Mouse (Mus musculus) MEL (cell line): ENCODE results near the gene Tmem268. TPM values are rescaled to one million over a fixed set of nuclear protein-coding genes. Genes with fewer than 3 reads are reported as not detected.

Experiments used
- DNase-seq: peaks from one replicate; pipeline ENCODE4 v3.0.0; 2011; ENCODE audit warnings: low read depth, low spot score
- H3K27ac ChIP-seq: 2 replicates; pipeline ENCODE4 v1.5.1; 2012; ENCODE audit warnings: low read depth, mild to moderate bottlenecking, control low read depth, low read length, moderate library complexity; ENCODE audit not compliant: control insufficient read depth
- H3K27me3 ChIP-seq, 2 experiments: fragments of 150-350 bp in 1 of 2; sonication (generic) in 1 of 2; 2 replicates each; pipeline ENCODE4 v1.6.1; 2012; ENCODE audit warnings: low read length in 2 of 2, mild to moderate bottlenecking in 2 of 2, improper control_type of control experiment in 1 of 2, moderate library complexity in 1 of 2; ENCODE audit not compliant: insufficient read depth in 2 of 2, control insufficient read depth in 1 of 2
- H3K36me3 ChIP-seq, 2 experiments: 2 replicates each; pipeline ENCODE4 v1.6.1; 2012 to 2014; ENCODE audit warnings: low read length in 2 of 2, improper control_type of control experiment in 1 of 2, inconsistent platforms in 1 of 2, mild to moderate bottlenecking in 1 of 2; ENCODE audit not compliant: insufficient read depth in 2 of 2, control insufficient read depth in 1 of 2
- H3K4me1 ChIP-seq, 2 experiments: fragments of 150-350 bp in 1 of 2; sonication (generic) in 1 of 2; 2 replicates each; pipeline ENCODE4 v1.6.1; 2012; ENCODE audit warnings: low read length in 2 of 2, improper control_type of control experiment in 1 of 2, mild to moderate bottlenecking in 1 of 2; ENCODE audit not compliant: insufficient read depth in 2 of 2, control insufficient read depth in 1 of 2
- H3K4me3 ChIP-seq, 2 experiments: fragments of 150-350 bp in 1 of 2; sonication (generic) in 1 of 2; 2 replicates each; pipeline ENCODE4 v1.5.1; 2012; ENCODE audit warnings: low read depth in 2 of 2, low read length in 2 of 2, mild to moderate bottlenecking in 2 of 2, moderate library complexity in 2 of 2, control low read depth in 1 of 2, improper control_type of control experiment in 1 of 2; ENCODE audit not compliant: control insufficient read depth in 1 of 2, insufficient read depth in 1 of 2
- H3K79me2 ChIP-seq: 2 replicates; pipeline ENCODE4 v1.6.1; 2012; ENCODE audit warnings: mild to moderate bottlenecking, low read length, moderate library complexity; ENCODE audit not compliant: control insufficient read depth, poor library complexity, insufficient read depth
- H3K9ac ChIP-seq: 2 replicates; pipeline ENCODE4 v1.6.1; 2012; ENCODE audit warnings: low read depth, mild to moderate bottlenecking, control low read depth, low read length, moderate library complexity; ENCODE audit not compliant: control insufficient read depth, poor library complexity, severe bottlenecking
- H3K9me3 ChIP-seq: fragments of 150-350 bp; sonication (generic); replicated peaks from 2 replicates; pipeline ENCODE4 v1.6.1; 2012; ENCODE audit warnings: mild to moderate bottlenecking, low read length, improper control_type of control experiment, moderate library complexity; ENCODE audit not compliant: insufficient read depth
- BHLHE40 ChIP-seq: IDR thresholded peaks from 2 replicates; pipeline ENCODE4 v1.6.1; 2012; ENCODE audit warnings: low read depth, mild to moderate bottlenecking, inconsistent platforms, low read length, improper control_type of control experiment, borderline replicate concordance
- CHD1 ChIP-seq: IDR thresholded peaks from 2 replicates; pipeline ENCODE4 v1.6.1; 2012; ENCODE audit warnings: low read depth, mild to moderate bottlenecking, inconsistent platforms, low read length, improper control_type of control experiment
- CHD2 ChIP-seq: IDR thresholded peaks from 2 replicates; pipeline ENCODE4 v1.6.1; 2011; ENCODE audit warnings: low read length, improper control_type of control experiment
- ELF1 ChIP-seq: IDR thresholded peaks from 2 replicates; pipeline ENCODE4 v1.6.1; 2014; ENCODE audit warnings: low read depth, mild to moderate bottlenecking, inconsistent platforms, low read length, improper control_type of control experiment, moderate library complexity
- ETS1 ChIP-seq: IDR thresholded peaks from 2 replicates; pipeline ENCODE4 v1.6.1; 2012; ENCODE audit warnings: low read depth, mild to moderate bottlenecking, inconsistent platforms, low read length, improper control_type of control experiment, moderate library complexity
- GABPA ChIP-seq: IDR thresholded peaks from 2 replicates; pipeline ENCODE4 v1.6.1; 2012; ENCODE audit warnings: low read depth, mild to moderate bottlenecking, inconsistent platforms, low read length, improper control_type of control experiment, moderate library complexity
- GATA1 ChIP-seq: IDR thresholded peaks from 2 replicates; pipeline ENCODE4 v1.6.1; 2011; ENCODE audit warnings: low read depth, low read length, improper control_type of control experiment
- MAFK ChIP-seq: IDR thresholded peaks from 2 replicates; pipeline ENCODE4 v1.6.1; 2011; ENCODE audit warnings: low read depth, mild to moderate bottlenecking, low read length, improper control_type of control experiment, borderline replicate concordance
- MAZ ChIP-seq: IDR thresholded peaks from 2 replicates; pipeline ENCODE4 v1.6.1; 2012; ENCODE audit warnings: low read depth, mild to moderate bottlenecking, inconsistent platforms, low read length, improper control_type of control experiment
- MEF2A ChIP-seq: IDR thresholded peaks from 2 replicates; pipeline ENCODE4 v1.6.1; 2014; ENCODE audit warnings: low read depth, mild to moderate bottlenecking, inconsistent platforms, low read length, improper control_type of control experiment; ENCODE audit not compliant: poor library complexity, insufficient replicate concordance, severe bottlenecking; ENCODE audit errors: extremely low read depth
- MXI1 ChIP-seq: IDR thresholded peaks from 2 replicates; pipeline ENCODE4 v1.6.1; 2011; ENCODE audit warnings: mild to moderate bottlenecking, low read depth, low read length, improper control_type of control experiment
- MYC ChIP-seq: IDR thresholded peaks from 2 replicates; pipeline ENCODE4 v1.6.1; 2011; ENCODE audit warnings: low read depth, mild to moderate bottlenecking, low read length, improper control_type of control experiment, moderate library complexity
- NELFE ChIP-seq: IDR thresholded peaks from 2 replicates; pipeline ENCODE4 v1.6.1; 2011; ENCODE audit warnings: low read depth, low read length, improper control_type of control experiment
- POLR2A ChIP-seq, 2 experiments: IDR thresholded peaks; 2 replicates each; pipeline ENCODE4 v1.6.1; 2011 to 2012; ENCODE audit warnings: low read length in 2 of 2, mild to moderate bottlenecking in 2 of 2, control low read depth in 1 of 2, improper control_type of control experiment in 1 of 2, low read depth in 1 of 2, moderate library complexity in 1 of 2; ENCODE audit not compliant: control insufficient read depth in 1 of 2, insufficient read depth in 1 of 2, poor library complexity in 1 of 2
- POLR2AphosphoS2 ChIP-seq: IDR thresholded peaks from 2 replicates; pipeline ENCODE4 v1.6.1; 2011; ENCODE audit warnings: low read length, improper control_type of control experiment
- POLR2AphosphoS5 ChIP-seq: IDR thresholded peaks from 2 replicates; pipeline ENCODE4 v1.6.1; 2012; ENCODE audit warnings: low read depth, borderline replicate concordance, mild to moderate bottlenecking, inconsistent platforms, low read length, moderate library complexity, mixed read lengths
- RAD21 ChIP-seq: IDR thresholded peaks from 2 replicates; pipeline ENCODE4 v1.6.1; 2011; ENCODE audit warnings: mild to moderate bottlenecking, low read depth, low read length, improper control_type of control experiment
- RCOR1 ChIP-seq: IDR thresholded peaks from 2 replicates; pipeline ENCODE4 v1.6.1; 2012; ENCODE audit warnings: low read depth, mild to moderate bottlenecking, inconsistent platforms, low read length, improper control_type of control experiment
- TAL1 ChIP-seq: IDR thresholded peaks from 2 replicates; pipeline ENCODE4 v1.6.1; 2012; ENCODE audit warnings: mild to moderate bottlenecking, inconsistent platforms, low read length, moderate library complexity, mixed read lengths
- TCF12 ChIP-seq: IDR thresholded peaks from 2 replicates; pipeline ENCODE4 v1.6.1; 2014; ENCODE audit warnings: low read depth, mild to moderate bottlenecking, inconsistent platforms, low read length, improper control_type of control experiment, moderate library complexity
- ZKSCAN1 ChIP-seq: IDR thresholded peaks from 2 replicates; pipeline ENCODE4 v1.6.1; 2012; ENCODE audit warnings: low read depth, mild to moderate bottlenecking, inconsistent platforms, low read length, improper control_type of control experiment, moderate library complexity
- ZMIZ1 ChIP-seq: IDR thresholded peaks from 2 replicates; pipeline ENCODE4 v1.6.1; 2012; ENCODE audit warnings: low read depth, mild to moderate bottlenecking, inconsistent platforms, low read length, improper control_type of control experiment, moderate library complexity
- polyA plus RNA-seq, 2 experiments: library from polyadenylated mRNA; stranded (reverse) in 1 of 2; unstranded in 1 of 2; fragments of >175 nt in 1 of 2; fragments of >200 nt in 1 of 2; gene quantifications; 2 replicates each; pipeline versions ENCODE4 v1.2.1 to v1.2.4; 2012; ENCODE audit warnings: low replicate concordance in 2 of 2, low read depth in 1 of 2; ENCODE audit not compliant: insufficient read length in 2 of 2, insufficient read depth in 1 of 2, missing spikeins in 1 of 2
- total RNA-seq: library from RNA; depleted of rRNA; stranded (reverse); fragments of 300-350 nt; gene quantifications from 2 replicates; pipeline ENCODE4 v1.2.3, GENCODE M21; 2012

Gene Tmem268
- total and polyA plus RNA-seq, 3 experiments = 8.1 to 11.3 TPM; not detected in 1

- Histone ChIP-seq H3K27me3 (no peaks in the 10 kb centered on the region), H3K4me1 (no peaks in the 10 kb centered on the region), H3K4me3 (no peak overlapping the region), H3K9ac (no peak overlapping the region), H3K36me3 (no peaks in the 10 kb centered on the region), H3K79me2 (no peaks in the 10 kb centered on the region)
- DNase-seq = no peak
- no peak for TF ChIP-seq POLR2A (IDR thresholded peaks at IDR 0.05; ENCODE audit: control insufficient read depth in 1 of 2, insufficient read depth in 1 of 2, low read depth in 1 of 2, low read length in 2 of 2, poor library complexity in 1 of 2)
- TF ChIP-seq NELFE = no peak
- no peak for TF ChIP-seq ELF1
- no peak for TF ChIP-seq ETS1
- TF ChIP-seq TAL1 = no peak
- no peak for TF ChIP-seq MEF2A
- TF ChIP-seq CHD2 = no peak
- no peak for TF ChIP-seq GABPA
- no peak for TF ChIP-seq ZKSCAN1
- TF ChIP-seq RCOR1 = no peak
- TF ChIP-seq RAD21 = no peak
- no peak for TF ChIP-seq ZMIZ1
- no peak for TF ChIP-seq MAZ
- TF ChIP-seq POLR2AphosphoS2 = no peak
- TF ChIP-seq, all 39 proteins: peak for 0
- Histone ChIP-seq H3K27ac (no peak overlapping the region), H3K9me3 (no peaks in the 10 kb centered on the region)
These were observed 36.7 kb upstream of the Tmem268 start for GRCm38 (mm10) chr4:63521813-63522419.

- no peaks in the 10 kb centered on the region for H3K36me3 ChIP-seq
- no peaks in the 10 kb centered on the region for H3K79me2 ChIP-seq
- no peaks in the 10 kb centered on the region for H3K4me1 ChIP-seq
- no peaks in the 10 kb centered on the region for H3K27me3 ChIP-seq
- H3K9ac ChIP-seq = no peak overlapping the region
- no peak for TF ChIP-seq GATA1
- no peak for TF ChIP-seq MYC
- TF ChIP-seq ZKSCAN1 = no peak
- TF ChIP-seq CHD1 = no peak
- TF ChIP-seq MAFK = no peak
- no peak for TF ChIP-seq RCOR1
- no peak for TF ChIP-seq BHLHE40
- no peak for TF ChIP-seq MXI1
- TF ChIP-seq TCF12 = no peak
- TF ChIP-seq GABPA = no peak
- TF ChIP-seq POLR2AphosphoS5 = no peak
- no peak for TF ChIP-seq ETS1
- no peak overlapping the region for H3K27ac ChIP-seq
- no peak overlapping the region for H3K4me3 ChIP-seq
- H3K9me3 ChIP-seq = no peaks in the 10 kb centered on the region
- DNase-seq = no peak
These were observed 33.1 kb upstream of the Tmem268 start for GRCm38 (mm10) chr4:63525514-63525913.
